Mouse (Mus musculus) liver, postnatal 0 days (tissue): ENCODE data around the gene Hoxb8.

Experiments used
- CTCF ChIP-seq: sonication (generic); IDR thresholded peaks from 2 replicates; pipeline ENCODE4 v1.5.1; 2016; ENCODE audit warnings: antibody characterized with exemption, low read depth
- EP300 ChIP-seq: IDR thresholded peaks from 2 replicates; pipeline ENCODE4 v1.6.1; 2016; ENCODE audit warnings: antibody characterized with exemption, low read depth, mild to moderate bottlenecking

DNA sequence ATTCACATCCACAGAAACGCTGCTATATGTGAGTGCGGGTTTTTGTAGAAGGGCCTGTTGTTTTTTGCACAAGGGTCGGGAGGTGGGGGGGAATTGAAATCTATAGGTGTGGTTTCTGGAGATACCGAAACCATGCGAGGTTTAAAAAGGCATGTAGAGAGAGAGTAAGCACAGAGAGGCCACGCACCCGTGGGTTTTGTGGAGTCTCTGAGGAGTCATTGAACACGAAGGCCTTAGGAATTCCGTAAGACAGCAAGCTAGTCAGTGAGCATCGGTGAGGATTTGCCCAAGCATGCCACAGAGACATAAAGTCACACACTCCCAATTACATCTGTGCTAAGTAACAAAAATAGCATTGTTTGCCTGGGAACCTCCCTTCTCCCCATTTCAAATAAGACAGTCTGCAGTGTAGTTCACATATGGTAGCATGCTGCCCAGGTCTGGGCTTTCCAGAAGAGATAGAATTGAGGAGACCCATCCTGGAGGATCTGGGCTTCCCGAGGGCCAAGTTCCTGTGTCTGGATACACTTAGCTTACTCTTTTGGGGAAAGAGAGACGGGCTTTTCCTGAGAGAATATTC, 29.1 kb upstream of the Hoxb8 start:
- no peak for TF ChIP-seq CTCF
- TF ChIP-seq EP300: no peak
